Mouse (Mus musculus) myocyte (in vitro differentiated cells): ENCODE data around the gene Mrc1.

ENCODE experiments used
- MAX ChIP-seq: IDR thresholded peaks from one replicate; pipeline ENCODE4 v1.6.1; 2011; ENCODE audit warnings: low read depth, mild to moderate bottlenecking, control low read depth
- POLR2A ChIP-seq: IDR thresholded peaks from one replicate; pipeline ENCODE4 v1.6.1; 2011; ENCODE audit warnings: low read depth, mild to moderate bottlenecking, control low read depth, moderate library complexity; ENCODE audit not compliant: insufficient read length
- TCF3 ChIP-seq: IDR thresholded peaks from one replicate; pipeline ENCODE4 v1.6.1; 2011; ENCODE audit warnings: low read depth, control low read depth; ENCODE audit not compliant: insufficient read length

GRCm38 (mm10) chr2:14199621-14200020 is 29.6 kb upstream of the Mrc1 start:
- no peak for TF ChIP-seq MAX
- TF ChIP-seq POLR2A, result no peak
- TF ChIP-seq TCF3, result no peak
